Mouse (Mus musculus) spleen, adult 2 months (tissue): ENCODE measurements around the gene Srgap3.

Experiments
- CTCF ChIP-seq: fragments of 200-500 bp; IDR thresholded peaks from 2 replicates; pipeline ENCODE4 v1.5.1; 2011; ENCODE audit warnings: mild to moderate bottlenecking, inconsistent platforms; ENCODE audit not compliant: insufficient read depth, insufficient read length, insufficient replicate concordance; ENCODE audit errors: extremely low read depth
- POLR2A ChIP-seq: fragments of 200-500 bp; IDR thresholded peaks from 2 replicates; pipeline ENCODE4 v1.6.1; 2011; ENCODE audit warnings: low read depth, low read length, inconsistent platforms

GRCm38 (mm10) chr6:112898435-112898834 is 48.6 kb downstream of the Srgap3 start:
- TF ChIP-seq POLR2A (no peak), CTCF (no peak)
